Mouse (Mus musculus) R1 (cell line): ENCODE measurements around the gene Tmem80.
A peak's percentile ranks its signal among the peaks of the same experiment; 100 is the strongest.

Source experiments
- DNase-seq: peaks from one replicate; pipeline ENCODE4 v3.0.0-alpha.2; 2018; ENCODE audit warnings: low read depth, low spot score

Tmem80 gene

GRCm38 (mm10) chr7:141324686-141325085, 2.9 kb upstream of the Tmem80 start:
- DNase-seq: no peak

- DNase-seq: peak; percentile 18
Observed at GRCm38 (mm10) chr7:141326546-141327446, 743 bp upstream of the Tmem80 start.

DNA sequence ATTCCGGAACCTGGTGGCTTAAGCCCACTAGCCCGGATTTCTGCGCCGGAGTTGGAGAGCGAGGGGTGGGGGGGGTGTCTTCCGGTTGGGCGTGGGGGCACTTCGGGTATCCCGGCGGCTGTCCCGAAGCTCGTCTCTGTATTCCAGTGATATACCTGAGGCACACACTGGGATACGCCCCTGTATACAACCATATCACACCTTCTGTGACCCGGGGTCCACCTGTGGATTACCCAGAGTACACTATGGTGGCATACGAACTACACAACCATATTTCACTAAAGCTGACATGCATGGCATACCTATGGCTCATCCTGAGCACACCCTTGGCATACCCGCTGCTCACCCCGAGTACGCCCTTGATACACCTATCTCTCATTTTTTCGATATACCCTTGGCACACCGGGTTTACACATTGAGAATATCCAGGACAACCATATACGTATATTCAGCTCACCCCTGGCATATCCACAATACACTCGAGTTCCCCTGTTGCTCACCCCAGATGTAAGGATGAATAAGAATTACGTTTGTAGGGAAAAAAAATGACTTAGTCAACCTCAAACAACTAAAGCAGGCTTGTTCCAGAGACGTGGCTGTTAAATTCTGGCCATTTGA, 943 bp downstream of the Tmem80 start:
- DNase-seq: no peak

GRCm38 (mm10) chr7:141330706-141331105, 3.2 kb downstream of the Tmem80 start:
- DNase-seq: no peak

GRCm38 (mm10) chr7:141331990-141332389, 4.5 kb downstream of the Tmem80 start:
- no peak for DNase-seq

GRCm38 (mm10) chr7:141335044-141335579, 7.6 kb downstream of the Tmem80 start:
- DNase-seq: no peak

GRCm38 (mm10) chr7:141335682-141336081, 8.1 kb downstream of the Tmem80 start:
- no peak for DNase-seq

GRCm38 (mm10) chr7:141336296-141336695, 8.8 kb downstream of the Tmem80 start:
- DNase-seq: no peak

DNA sequence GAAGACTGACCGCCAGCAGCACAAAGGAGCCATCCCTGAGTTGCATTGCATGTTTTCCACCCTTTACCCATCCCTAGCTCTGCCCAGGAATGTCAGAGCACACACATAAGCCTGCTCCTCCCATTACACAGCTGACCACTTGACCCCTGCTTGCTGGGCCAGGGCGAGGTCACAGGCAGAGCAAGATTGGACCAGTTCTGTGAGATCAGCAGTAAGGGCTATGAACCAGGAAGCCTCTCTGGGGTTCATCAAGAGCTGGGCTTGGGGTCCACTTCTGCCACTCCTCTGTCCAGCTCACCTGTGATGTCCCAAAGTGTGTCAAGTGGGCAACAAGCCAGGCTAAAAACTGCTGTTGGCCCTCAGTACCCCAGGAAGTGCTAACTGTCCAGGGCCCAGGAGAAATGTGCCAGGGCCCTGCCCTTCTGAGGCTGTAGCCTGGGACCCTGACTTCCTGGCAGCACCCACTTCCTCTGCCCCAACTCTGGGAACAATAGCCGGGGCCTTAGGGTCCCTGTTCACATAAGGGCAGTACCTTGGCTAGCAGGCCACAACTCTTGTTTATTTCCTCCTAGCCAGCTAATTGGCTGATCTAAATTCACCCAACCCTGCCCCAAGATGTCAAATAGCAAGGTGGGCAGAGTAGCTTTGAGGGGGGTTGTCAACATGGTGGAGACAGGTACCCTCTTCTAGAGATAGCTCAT, 10.3 kb downstream of the Tmem80 start:
- DNase-seq: no peak

DNA sequence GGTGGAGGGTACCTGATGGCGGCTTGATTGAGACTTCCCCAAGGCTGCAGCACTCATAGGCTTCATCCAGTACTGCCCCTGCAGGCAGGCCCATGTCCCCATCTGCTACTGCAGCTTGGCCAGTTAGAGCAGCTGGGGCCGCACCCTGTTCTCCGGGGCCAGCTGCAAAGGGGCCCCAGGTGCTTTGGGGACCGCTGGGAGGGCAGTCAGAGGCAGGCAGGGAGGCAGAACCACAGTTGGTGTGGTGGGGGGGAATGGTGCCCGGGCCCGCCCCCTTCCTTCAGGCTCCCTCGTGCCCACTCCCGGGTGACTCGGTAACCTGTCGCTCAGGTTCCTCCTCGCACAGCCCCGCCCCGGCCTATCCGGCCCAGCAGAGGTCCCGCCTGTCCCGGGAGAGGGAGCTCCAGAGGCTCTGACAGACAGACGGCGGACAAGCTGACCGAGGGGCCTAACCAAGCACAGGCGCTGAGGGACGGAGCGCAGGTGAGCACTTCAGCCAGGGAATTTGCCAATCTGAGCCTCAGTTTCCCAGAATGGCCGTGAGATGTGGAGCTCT, 11.1 kb downstream of the Tmem80 start, which contains the start of gene Eps8l2:
Gene Eps8l2, plus strand, starts transcription at position 305 of the 556 bp plus-strand sequence.
- DNase-seq: peak; percentile 43

- peak; percentile 51 for DNase-seq
Observed at GRCm38 (mm10) chr7:141339215-141339920, 11.8 kb downstream of the Tmem80 start.

- peak; percentile 60 for DNase-seq
Observed at GRCm38 (mm10) chr7:141340023-141340422, 12.5 kb downstream of the Tmem80 start.

DNA sequence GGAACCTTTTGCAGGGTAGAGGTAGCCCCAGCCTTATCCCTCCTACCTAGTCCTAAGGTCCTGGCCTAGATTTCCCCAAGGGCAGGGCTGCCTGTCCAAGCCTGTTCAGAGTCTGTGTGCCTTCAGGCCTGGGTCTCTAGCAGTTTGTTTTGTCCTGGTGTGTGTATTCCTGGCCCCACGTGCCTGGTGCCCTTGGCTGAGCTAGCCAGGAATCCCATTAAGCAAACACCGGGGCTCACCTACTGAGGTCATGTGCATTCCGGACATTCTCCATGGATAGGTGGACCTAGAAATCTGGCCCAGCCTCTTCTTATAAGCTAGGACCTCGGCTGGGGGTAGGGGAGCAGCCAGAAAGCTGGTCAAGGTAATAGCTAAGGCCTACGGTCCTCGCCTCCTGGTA, 12.9 kb downstream of the Tmem80 start:
- peak; percentile 73 for DNase-seq

GRCm38 (mm10) chr7:141341689-141342226, 14.2 kb downstream of the Tmem80 start:
- DNase-seq: no peak

- DNase-seq: no peak
Observed at GRCm38 (mm10) chr7:141343230-141343629, 15.7 kb downstream of the Tmem80 start.

GRCm38 (mm10) chr7:141343696-141344095, 16.2 kb downstream of the Tmem80 start:
- no peak for DNase-seq

DNA sequence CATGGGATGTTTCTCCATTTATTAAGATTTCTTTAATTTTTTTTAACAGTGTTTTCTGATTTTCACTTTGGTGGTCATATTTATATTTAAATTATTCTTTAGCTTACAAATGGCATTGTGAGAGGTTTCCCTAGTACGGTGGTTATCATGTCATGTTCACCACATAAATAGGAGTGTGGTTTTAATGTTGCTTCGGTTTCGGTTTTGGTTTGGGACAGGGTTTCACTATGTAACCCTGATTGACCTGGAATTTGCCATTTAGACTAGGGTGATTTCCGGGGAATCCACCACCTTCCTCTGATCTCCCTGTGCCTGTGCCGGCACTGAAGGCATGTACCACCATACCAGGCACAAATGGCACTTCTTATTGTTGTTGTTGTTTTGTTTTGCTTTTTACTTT, 17.2 kb downstream of the Tmem80 start:
- no peak for DNase-seq

- DNase-seq: peak; percentile 42
Observed at GRCm38 (mm10) chr7:141351061-141351460, 23.5 kb downstream of the Tmem80 start.

- peak; percentile 35 for DNase-seq
Observed at GRCm38 (mm10) chr7:141355051-141355450, 27.5 kb downstream of the Tmem80 start.

- DNase-seq: peak; percentile 58
Observed at GRCm38 (mm10) chr7:141355626-141356326, 28.2 kb downstream of the Tmem80 start.
